26 mouse cellular contexts compared by ENCODE assay signal in genomic region chr2:180032925-180033324, GRCm38 (mm10). TPM values are rescaled to one million over a fixed set of nuclear protein-coding genes. Genes with fewer than 3 reads are reported as not detected.
DNase-seq lines count a peak whose midpoint lies in the region; ATAC-seq lines count a peak whose summit lies in the region.
"Had no signal": no experiment of that assay in that cellular context is flagged by ENCODE, and none has a peak within 500 bp of the region (broad histone marks: within the 10 kb centered on the region; RNA-seq: fewer than 3 reads in every experiment).

No protein-coding gene starts in this region.

- H3K36me3 ChIP-seq in limb, embryonic 11.5 days (ENCODE audit: control insufficient read depth, insufficient read depth, low read length): peaks cover 28% of the 10 kb centered on the region; the same call in 1 of the 2 replicates
- peaks cover 100% of the 10 kb centered on the region for H3K36me3 ChIP-seq in limb, embryonic 10.5 days
- peaks cover 100% of the 10 kb centered on the region for H3K36me3 ChIP-seq in limb, embryonic 13.5 days
- H3K36me3 ChIP-seq in midbrain, embryonic 14.5 days (ENCODE audit: control insufficient read depth, insufficient read depth, low read length): peaks cover 100% of the 10 kb centered on the region

- DNase-seq in limb, embryonic 11.5 days (ENCODE audit: low spot score): no peak
- no peak for DNase-seq in limb, embryonic 10.5 days (ENCODE audit: low spot score)
- peak; percentile 90 for DNase-seq in 416B (ENCODE audit: low read depth)
- DNase-seq in Muller cell, postnatal 12 days (ENCODE audit: inconsistent ontology term): peak; percentile 80
- DNase-seq in left cerebral cortex, adult 11 months (ENCODE audit: low spot score): no peak
- no peak for DNase-seq in adrenal gland, postnatal 10 days
- no peak for DNase-seq in midbrain, embryonic 14.5 days
- DNase-seq: adrenal gland, postnatal 25 days; cerebellum, adult 11-12 months; cerebellum, postnatal 14 days; embryo, embryonic 11 days; gastrocnemius, adult 2 months; heart, postnatal 4 days; kidney, adult 18-20 months; kidney, postnatal 14 days; layer of hippocampus, postnatal 36 days; lung, postnatal 14 days; thymus, adult 2 months had no signal

- H3K9me3 ChIP-seq in limb, embryonic 11.5 days (ENCODE audit: control insufficient read depth, low read length): no peaks in the 10 kb centered on the region
- H3K9me3 ChIP-seq in limb, embryonic 10.5 days (replicated peaks): no peaks in the 10 kb centered on the region
- no peaks in the 10 kb centered on the region for H3K9me3 ChIP-seq in limb, embryonic 13.5 days
- no peaks in the 10 kb centered on the region for H3K9me3 ChIP-seq in midbrain, embryonic 14.5 days (ENCODE audit: control insufficient read depth, low read length)
- H3K9me3 ChIP-seq: G1E; limb, embryonic 12.5 days; neural tube, embryonic 13.5 days had no signal

- ATAC-seq in limb, embryonic 11.5 days (ENCODE audit: insufficient number of reproducible peaks, low FRiP score, low TSS enrichment, low read depth): no peak
- no peak for ATAC-seq in limb, embryonic 13.5 days (ENCODE audit: low FRiP score, low read depth)
- ATAC-seq in midbrain, embryonic 14.5 days (ENCODE audit: low FRiP score, low TSS enrichment): no peak
- ATAC-seq: hindbrain, embryonic 16.5 days had no signal

- H3K27me3 ChIP-seq in limb, embryonic 11.5 days (ENCODE audit: control insufficient read depth, insufficient read depth, low read length): no peaks in the 10 kb centered on the region
- no peaks in the 10 kb centered on the region for H3K27me3 ChIP-seq in limb, embryonic 10.5 days (ENCODE audit: low read depth, poor library complexity, severe bottlenecking)
- H3K27me3 ChIP-seq in limb, embryonic 13.5 days: no peaks in the 10 kb centered on the region
- H3K27me3 ChIP-seq in midbrain, embryonic 14.5 days (ENCODE audit: control insufficient read depth, insufficient read depth, low read length): no peaks in the 10 kb centered on the region
- H3K27me3 ChIP-seq: limb, embryonic 12.5 days; neural tube, embryonic 13.5 days had no signal

- no peak overlapping the region for H3K4me3 ChIP-seq in limb, embryonic 11.5 days (ENCODE audit: low read depth, low read length)
- H3K4me3 ChIP-seq in limb, embryonic 10.5 days: no peak overlapping the region
- H3K4me3 ChIP-seq in limb, embryonic 13.5 days: no peak overlapping the region
- no peak overlapping the region for H3K4me3 ChIP-seq in midbrain, embryonic 14.5 days (replicated peaks; ENCODE audit: low read depth, low read length)
- H3K4me3 ChIP-seq: gastrocnemius, adult 2 months; layer of hippocampus, adult 2 months; limb, embryonic 12.5 days; neural tube, embryonic 13.5 days had no signal

- H3K27ac ChIP-seq in limb, embryonic 11.5 days (replicated peaks; ENCODE audit: low read depth, low read length): 0 out of 2 replicates have a peak overlapping the region, but pooled peaks have one; percentile 3
- H3K27ac ChIP-seq in limb, embryonic 10.5 days: no peak overlapping the region
- no peak overlapping the region for H3K27ac ChIP-seq in limb, embryonic 13.5 days
- no peak overlapping the region for H3K27ac ChIP-seq in midbrain, embryonic 14.5 days (replicated peaks; ENCODE audit: low read depth, low read length)
- H3K27ac ChIP-seq: gastrocnemius, adult 2 months; layer of hippocampus, adult 2 months; liver, embryonic 14.5 days; neural tube, embryonic 13.5 days had no signal

- H3K9ac ChIP-seq in limb, embryonic 11.5 days (ENCODE audit: low read length): no peak overlapping the region
- H3K9ac ChIP-seq in limb, embryonic 13.5 days: peak overlapping the region; percentile 43; the same call in 1 of the 2 replicates
- H3K9ac ChIP-seq in midbrain, embryonic 14.5 days (replicated peaks; ENCODE audit: low read length): no peak overlapping the region
- H3K9ac ChIP-seq: limb, embryonic 12.5 days; liver, embryonic 14.5 days; neural tube, embryonic 13.5 days had no signal

- 85% methylated on average over 3 of the region's 3 CpGs for WGBS in limb, embryonic 11.5 days
- 94% methylated on average over 3 of the region's 3 CpGs for WGBS in limb, embryonic 10.5 days
- 69% methylated on average over 3 of the region's 3 CpGs for WGBS in limb, embryonic 13.5 days
- 89% methylated on average over 3 of the region's 3 CpGs for WGBS in midbrain, embryonic 14.5 days

- H3K4me1 ChIP-seq in limb, embryonic 11.5 days (ENCODE audit: control insufficient read depth, insufficient read depth, low read length): peaks cover 6% of the 10 kb centered on the region
- H3K4me1 ChIP-seq in limb, embryonic 10.5 days: peaks cover 39% of the 10 kb centered on the region
- peaks cover 35% of the 10 kb centered on the region for H3K4me1 ChIP-seq in limb, embryonic 13.5 days
- peaks cover 6% of the 10 kb centered on the region for H3K4me1 ChIP-seq in midbrain, embryonic 14.5 days (ENCODE audit: control insufficient read depth, insufficient read depth, low read length)

- H3K4me2 ChIP-seq in limb, embryonic 11.5 days (ENCODE audit: low read depth, severe bottlenecking): no peak overlapping the region
- no peak overlapping the region for H3K4me2 ChIP-seq in limb, embryonic 13.5 days (replicated peaks)
- H3K4me2 ChIP-seq in midbrain, embryonic 14.5 days (ENCODE audit: low read length): no peak overlapping the region
- H3K4me2 ChIP-seq: limb, embryonic 12.5 days; midbrain, embryonic 11.5 days; neural tube, embryonic 13.5 days had no signal

RNA-seq across cellular contexts. Expression of gene Lsm14b, which starts 8.1 kb away (rescaled TPM):
- 8.3 and 10.2 TPM in 2 replicates for polyA plus RNA-seq in limb, embryonic 11.5 days (2014; fragmentation: Nextera tagmentation; extraction: Ambion mirVana)
- 8.1 and 9.1 TPM in 2 replicates for polyA plus RNA-seq in limb, embryonic 10.5 days (2016; fragmentation: Nextera tagmentation; extraction: Ambion mirVana)
- 11.2 and 11.7 TPM in 2 replicates for polyA plus RNA-seq in limb, embryonic 13.5 days (2015; fragmentation: Nextera tagmentation; extraction: Ambion mirVana)
- 10 to 100 TPM; 33.2 to 35.9 TPM for total RNA-seq in adrenal gland, postnatal 10 days (2021)
- 21.2 and 35.9 TPM in 2 replicates for polyA plus RNA-seq in midbrain, embryonic 14.5 days (2014; fragmentation: Nextera tagmentation; extraction: Ambion mirVana)

RNA-seq across cellular contexts. Expression of gene Psma7, which starts 9.3 kb away (rescaled TPM):
- polyA plus RNA-seq in limb, embryonic 11.5 days (2014; fragmentation: Nextera tagmentation; extraction: Ambion mirVana): 776 and 792 TPM in 2 replicates
- polyA plus RNA-seq in limb, embryonic 10.5 days (2016; fragmentation: Nextera tagmentation; extraction: Ambion mirVana): 868 and 947 TPM in 2 replicates
- polyA plus RNA-seq in limb, embryonic 13.5 days (2015; fragmentation: Nextera tagmentation; extraction: Ambion mirVana): 612 and 628 TPM in 2 replicates
- 100 to 1,000 TPM; 216 to 235 TPM for total RNA-seq in adrenal gland, postnatal 10 days (2021)
- 579 and 610 TPM in 2 replicates for polyA plus RNA-seq in midbrain, embryonic 14.5 days (2014; fragmentation: Nextera tagmentation; extraction: Ambion mirVana)

RNA-seq across cellular contexts. Expression of gene Ss18l1, which starts 9.4 kb away (rescaled TPM):
- polyA plus RNA-seq in limb, embryonic 11.5 days (2014; fragmentation: Nextera tagmentation; extraction: Ambion mirVana): 5.5 and 6.0 TPM in 2 replicates
- 5.8 and 7.4 TPM in 2 replicates for polyA plus RNA-seq in limb, embryonic 10.5 days (2016; fragmentation: Nextera tagmentation; extraction: Ambion mirVana)
- polyA plus RNA-seq in limb, embryonic 13.5 days (2015; fragmentation: Nextera tagmentation; extraction: Ambion mirVana): 6.0 and 6.5 TPM in 2 replicates
- 1 to 10 TPM; 5.1 to 5.9 TPM for total RNA-seq in adrenal gland, postnatal 10 days (2021)
- polyA plus RNA-seq in midbrain, embryonic 14.5 days (2014; fragmentation: Nextera tagmentation; extraction: Ambion mirVana): 61.4 and 62.7 TPM in 2 replicates

RNA-seq across cellular contexts. Expression of gene Mtg2, which starts 37.5 kb away (rescaled TPM):
- polyA plus RNA-seq in limb, embryonic 11.5 days (2014; fragmentation: Nextera tagmentation; extraction: Ambion mirVana): 28.2 and 29.4 TPM in 2 replicates
- 32.1 and 33.1 TPM in 2 replicates for polyA plus RNA-seq in limb, embryonic 10.5 days (2016; fragmentation: Nextera tagmentation; extraction: Ambion mirVana)
- polyA plus RNA-seq in limb, embryonic 13.5 days (2015; fragmentation: Nextera tagmentation; extraction: Ambion mirVana): 29.5 and 29.9 TPM in 2 replicates
- total RNA-seq in adrenal gland, postnatal 10 days (2021): 10 to 100 TPM; 13.1 to 18.9 TPM
- polyA plus RNA-seq in midbrain, embryonic 14.5 days (2014; fragmentation: Nextera tagmentation; extraction: Ambion mirVana): 32.2 and 35.4 TPM in 2 replicates

RNA-seq across cellular contexts. Expression of gene Taf4, which starts 56.5 kb away (rescaled TPM):
- polyA plus RNA-seq in limb, embryonic 11.5 days (2014; fragmentation: Nextera tagmentation; extraction: Ambion mirVana): 4.7 and 5.8 TPM in 2 replicates
- polyA plus RNA-seq in limb, embryonic 10.5 days (2016; fragmentation: Nextera tagmentation; extraction: Ambion mirVana): 2.7 and 3.3 TPM in 2 replicates
- 2.7 and 3.3 TPM in 2 replicates for polyA plus RNA-seq in limb, embryonic 13.5 days (2015; fragmentation: Nextera tagmentation; extraction: Ambion mirVana)
- 10 to 100 TPM; 15.8 to 19.1 TPM for total RNA-seq in adrenal gland, postnatal 10 days (2021)
- polyA plus RNA-seq in midbrain, embryonic 14.5 days (2014; fragmentation: Nextera tagmentation; extraction: Ambion mirVana): 5.4 and 5.9 TPM in 2 replicates

Comparison
In these comparisons a context has a peak if more than half of its experiments do, and no peak if none do; other contexts are left out.
1. DNase-seq: peak in 416B (single experiment) and Muller cell, postnatal 12 days (single experiment); none in limb, embryonic 11.5 days (single experiment), limb, embryonic 10.5 days (single experiment), left cerebral cortex, adult 11 months (single experiment), adrenal gland, postnatal 10 days (single experiment) and midbrain, embryonic 14.5 days (single experiment).